Mouse (Mus musculus) c-Kit-positive CD71-negative TER-119-negative erythroid progenitor cells, embryonic 14.5 days (primary cell): ENCODE data around the gene Gm7029.
A peak's percentile ranks its signal among the peaks of the same experiment; 100 is the strongest.
"Not testable (repeated sequence)": the region's sequence is repeated elsewhere in the genome, so short reads cannot be mapped to it uniquely, and the experiment has no call there.

Experiments used
- DNase-seq: peaks from one replicate; pipeline ENCODE4 v3.0.0-alpha.2; 2013; ENCODE audit warnings: low read depth

Gm7029 gene

DNA sequence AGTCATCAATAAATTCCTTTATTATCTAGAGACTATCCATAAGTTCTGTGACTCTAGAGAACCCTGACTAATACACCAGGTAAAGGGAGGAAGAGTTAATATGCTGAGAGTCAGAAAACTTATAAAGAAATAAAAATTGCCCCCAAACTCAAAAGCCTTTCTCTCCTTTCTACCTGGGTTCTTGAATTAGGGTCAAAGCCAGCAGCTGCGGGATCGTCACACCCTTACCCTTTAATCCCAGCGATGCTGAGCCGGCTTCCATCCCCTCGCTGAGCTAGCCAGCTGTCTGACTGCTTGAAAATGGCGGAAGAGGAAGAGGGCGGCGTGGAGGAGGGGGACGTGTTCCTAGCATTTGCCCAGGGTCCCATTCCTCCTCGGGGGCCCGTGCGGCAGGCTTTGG is at the start of gene Gm7029:
Gene Gm7029 (plus strand): TSS at position 301 of the 400 bp plus-strand sequence.
- not testable (repeated sequence) for DNase-seq

DNA sequence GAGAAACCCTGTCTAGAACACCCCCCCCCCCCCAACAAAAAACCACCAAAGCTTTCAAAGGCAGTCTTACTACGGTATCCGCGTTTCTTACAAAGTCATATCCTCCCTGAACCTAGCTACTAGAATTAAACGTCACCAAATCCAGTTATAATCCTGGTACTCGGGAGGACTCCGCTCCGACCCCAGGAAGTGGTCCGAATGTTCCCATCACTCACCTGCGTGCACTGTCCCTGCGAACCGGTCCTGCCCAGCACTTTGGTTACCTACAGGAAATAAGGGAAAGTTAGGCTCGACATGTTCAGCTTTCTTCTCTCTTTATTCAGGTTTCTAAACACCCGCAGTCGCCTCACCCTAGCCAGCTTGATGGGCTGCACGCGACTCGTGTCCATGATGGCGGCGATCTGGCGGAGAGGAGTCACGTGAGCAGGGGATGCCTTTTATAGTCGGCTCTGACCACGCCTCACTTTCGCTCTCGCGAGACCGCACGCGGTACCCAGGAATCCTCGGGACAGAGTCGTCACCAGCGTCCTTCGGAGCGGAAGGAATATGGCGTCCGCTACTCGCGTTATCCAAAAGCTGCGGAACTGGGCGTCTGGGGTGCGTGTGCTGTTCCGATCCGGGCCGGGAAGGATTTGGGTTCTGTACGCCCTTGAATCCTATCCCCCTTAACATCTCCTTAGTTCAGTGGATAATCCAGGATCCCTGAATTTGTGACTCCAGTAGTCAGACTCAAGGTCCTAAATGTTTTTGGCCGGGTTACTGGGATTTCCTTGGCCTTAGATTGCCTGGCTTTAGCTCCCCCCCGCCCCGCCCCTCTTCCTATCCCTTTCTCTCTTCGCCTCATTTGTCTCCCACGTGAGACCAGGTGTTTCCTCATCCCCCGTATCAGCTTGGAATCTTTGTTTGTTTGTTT is 49.3 kb upstream of the Gm7029 start, which contains the start of the genes Rps28 and Ndufa7:
Gene Rps28 (minus strand): TSS at position 479 of the 913 bp plus-strand sequence.
Gene Ndufa7 (plus strand): TSS at position 489 of the 913 bp plus-strand sequence.
- peak; percentile 92 for DNase-seq

DNA sequence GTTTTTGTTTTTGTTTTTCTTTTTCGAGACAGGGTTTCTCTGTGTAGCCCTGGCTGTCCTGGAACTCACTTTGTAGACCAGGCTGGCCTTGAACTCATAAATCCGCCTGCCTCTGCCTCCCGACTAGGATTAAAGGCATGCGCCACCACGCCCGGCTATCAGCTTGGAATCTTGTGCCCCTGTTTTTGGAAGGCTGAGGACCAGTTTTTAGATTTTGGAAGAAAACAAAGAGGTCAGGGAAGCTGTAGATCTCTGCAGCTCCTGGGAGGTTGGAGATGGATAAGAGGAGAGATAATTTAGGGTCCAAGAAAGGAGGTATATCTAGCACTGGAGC is 48.7 kb upstream of the Gm7029 start:
- not testable (repeated sequence) for DNase-seq

DNA sequence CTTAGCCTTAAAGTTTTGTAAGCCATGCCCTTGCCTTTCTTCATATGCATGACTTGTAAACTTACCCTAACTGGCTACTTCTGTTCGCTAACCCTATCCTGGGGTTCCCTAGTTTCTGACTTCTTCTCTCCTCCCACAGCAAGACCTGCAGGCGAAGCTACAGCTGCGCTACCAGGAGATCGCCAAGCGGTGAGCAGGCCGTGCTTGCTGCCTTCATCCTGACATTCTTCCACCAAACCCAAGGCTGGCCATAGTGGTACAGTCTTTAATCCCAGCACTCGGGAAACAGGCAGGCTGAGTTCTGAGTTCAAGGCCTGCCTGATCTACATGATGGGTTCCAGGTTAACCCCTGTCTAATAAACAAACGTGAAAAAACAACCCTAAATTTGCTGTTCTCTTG is 48.2 kb upstream of the Gm7029 start:
- no peak for DNase-seq

DNA sequence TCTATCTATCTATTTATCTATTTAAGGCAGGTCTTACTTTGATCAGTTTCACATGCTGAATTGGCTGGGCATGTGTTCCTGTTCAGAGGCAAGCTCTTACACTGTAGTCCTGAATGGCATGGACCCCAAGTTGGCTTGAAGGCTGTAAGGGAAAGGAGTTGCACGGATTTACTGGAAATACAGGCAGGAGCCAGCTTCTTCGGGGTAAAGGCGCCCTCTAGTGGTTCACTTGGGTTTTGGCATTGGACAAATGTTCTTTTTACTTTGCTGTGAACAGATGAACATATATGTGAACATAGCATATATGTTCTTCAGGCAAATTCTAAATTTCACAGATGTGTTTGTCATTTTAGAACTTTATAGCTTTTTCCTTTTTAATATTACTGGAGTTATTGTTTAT is 46.8 kb upstream of the Gm7029 start:
- DNase-seq, result peak; percentile 57

DNA sequence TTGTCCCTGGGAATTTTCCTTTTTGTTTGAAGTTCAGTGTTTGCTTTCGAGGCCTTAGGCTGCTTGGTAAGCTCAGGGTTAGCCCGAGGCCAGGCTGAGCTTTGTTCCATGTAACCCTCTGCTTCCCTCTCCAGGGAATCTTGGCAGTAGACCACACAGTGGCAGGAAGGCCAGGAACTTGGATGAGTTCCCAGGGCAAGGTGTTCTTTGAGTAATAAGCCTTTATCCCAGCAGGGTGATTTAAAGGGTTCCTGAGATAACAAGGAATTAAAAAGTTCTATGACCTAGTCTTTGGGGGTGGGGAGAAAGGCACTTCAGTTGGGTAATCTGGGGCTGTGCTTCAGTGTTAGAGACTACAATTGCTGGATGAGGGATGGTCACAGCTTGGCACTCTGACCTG is 44.7 kb upstream of the Gm7029 start:
- DNase-seq, result no peak

DNA sequence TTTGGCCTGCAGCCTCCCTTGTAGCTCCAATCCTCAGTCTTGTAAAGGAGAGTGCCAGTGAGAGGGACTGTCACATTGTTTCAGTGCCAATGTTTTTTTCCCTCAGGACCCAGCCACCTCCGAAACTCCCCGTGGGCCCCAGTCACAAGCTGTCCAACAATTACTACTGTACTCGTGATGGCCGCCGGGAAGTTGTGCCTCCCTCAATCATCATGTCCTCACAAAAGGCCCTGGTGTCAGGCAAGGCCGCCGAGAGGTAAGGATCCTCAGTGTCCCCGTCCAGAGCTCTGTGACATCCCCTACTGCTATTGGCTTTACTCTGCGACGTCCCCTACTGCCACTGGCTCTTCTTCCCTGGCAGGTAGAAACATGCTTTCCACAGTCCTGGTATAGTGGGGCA is 44.1 kb upstream of the Gm7029 start:
- DNase-seq, result no peak

DNA sequence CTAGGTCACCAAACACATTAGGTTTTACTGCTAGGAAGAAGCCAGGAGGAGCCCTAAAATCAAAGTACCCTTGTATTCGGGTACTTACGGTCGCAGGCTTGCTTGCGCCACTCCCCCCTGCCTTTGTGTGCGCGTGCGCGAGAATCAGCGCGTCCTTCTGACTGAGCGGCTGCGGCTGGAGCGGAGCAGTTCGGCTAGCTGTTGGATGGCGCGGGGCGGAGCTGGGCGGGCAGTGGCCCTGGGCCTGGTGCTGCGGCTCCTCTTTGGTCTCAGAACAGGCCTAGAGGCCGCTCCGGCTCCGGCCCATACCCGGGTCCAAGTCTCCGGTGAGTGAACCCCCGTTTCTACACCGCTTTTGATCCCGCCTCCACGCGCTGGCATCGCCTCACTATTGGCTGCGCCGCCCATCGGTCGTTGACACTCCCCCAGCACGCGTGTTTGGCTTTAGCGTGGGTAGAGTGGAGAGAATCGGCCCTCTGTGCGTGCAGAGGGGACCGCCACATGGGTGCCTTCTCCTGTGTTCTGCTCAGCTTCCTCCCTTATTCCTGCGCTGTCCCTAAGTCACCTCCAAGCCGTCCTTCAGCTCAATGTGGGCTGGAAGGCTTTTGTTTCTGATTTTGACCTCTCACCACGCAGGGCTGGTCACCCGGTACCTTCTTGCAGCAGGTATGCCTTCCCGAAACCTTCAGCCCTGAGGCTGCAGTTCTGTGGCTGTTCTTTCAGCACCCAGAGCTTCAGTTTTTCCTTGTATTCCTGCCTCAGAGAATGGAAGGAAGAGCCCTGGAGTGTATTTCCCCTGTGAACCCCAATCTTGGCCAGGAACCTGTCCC is 30.5 kb upstream of the Gm7029 start, which contains the start of gene Cd320:
Gene Cd320 (plus strand): TSS at position 126 of the 830 bp plus-strand sequence.
- peak; percentile 86 for DNase-seq

DNA sequence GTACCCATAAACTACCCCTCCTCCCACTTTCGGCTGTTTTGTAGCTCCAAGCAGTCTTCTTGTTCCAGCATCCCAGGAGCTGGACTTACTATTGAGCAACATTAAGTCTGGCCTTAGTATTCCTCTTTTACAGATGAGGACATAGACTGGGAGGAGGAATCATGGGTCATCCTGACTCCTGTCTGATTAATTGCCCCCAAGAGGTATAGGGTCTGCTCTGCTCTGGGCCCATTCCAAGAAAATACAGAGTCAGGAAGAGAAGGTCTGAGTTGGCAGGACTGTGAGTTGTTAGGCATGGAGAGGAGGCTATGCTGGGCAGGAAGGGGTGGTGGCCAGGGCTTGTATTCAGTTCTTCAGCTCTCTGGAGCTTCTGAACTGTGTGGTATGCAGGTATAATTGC is 29.4 kb upstream of the Gm7029 start:
- no peak for DNase-seq

DNA sequence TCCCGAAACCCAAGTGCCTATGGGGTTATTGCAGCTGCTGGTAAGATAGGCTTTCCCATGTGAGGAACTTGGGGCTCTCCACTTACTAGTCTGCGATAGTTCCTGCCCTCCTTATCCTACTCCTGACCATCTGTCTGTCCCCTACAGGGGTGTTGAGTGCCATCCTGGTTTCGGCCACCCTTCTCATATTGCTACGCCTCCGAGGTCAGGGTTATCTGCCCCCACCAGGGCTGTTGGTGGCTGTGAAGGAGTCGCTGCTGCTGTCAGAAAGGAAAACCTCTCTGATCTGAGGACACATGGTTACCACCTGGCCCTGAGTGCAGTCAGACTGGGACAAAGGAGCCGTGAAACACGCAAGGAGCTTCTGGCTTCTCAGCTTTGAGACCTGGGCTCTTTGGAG is 25.5 kb upstream of the Gm7029 start:
- DNase-seq, result no peak

DNA sequence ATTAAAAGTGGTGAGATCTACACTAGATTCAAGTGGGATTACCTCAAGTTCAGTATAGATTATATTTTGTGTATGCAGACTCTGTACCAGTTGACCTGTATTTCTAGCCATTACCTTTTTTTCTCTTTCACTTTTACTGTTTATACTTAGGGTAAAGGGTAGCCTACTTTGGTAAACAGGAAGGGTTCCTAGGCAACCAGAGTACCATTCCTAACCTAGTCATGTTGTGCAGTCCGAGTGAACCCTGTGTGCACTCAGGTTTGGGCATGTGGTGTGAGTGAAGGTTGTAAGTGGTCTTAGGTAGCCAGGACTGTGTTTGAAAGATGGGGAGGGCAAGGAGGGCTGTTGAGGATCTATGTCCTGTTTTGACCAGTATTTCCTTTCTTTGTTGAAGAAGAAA is 22.3 kb upstream of the Gm7029 start:
- DNase-seq, result no peak

DNA sequence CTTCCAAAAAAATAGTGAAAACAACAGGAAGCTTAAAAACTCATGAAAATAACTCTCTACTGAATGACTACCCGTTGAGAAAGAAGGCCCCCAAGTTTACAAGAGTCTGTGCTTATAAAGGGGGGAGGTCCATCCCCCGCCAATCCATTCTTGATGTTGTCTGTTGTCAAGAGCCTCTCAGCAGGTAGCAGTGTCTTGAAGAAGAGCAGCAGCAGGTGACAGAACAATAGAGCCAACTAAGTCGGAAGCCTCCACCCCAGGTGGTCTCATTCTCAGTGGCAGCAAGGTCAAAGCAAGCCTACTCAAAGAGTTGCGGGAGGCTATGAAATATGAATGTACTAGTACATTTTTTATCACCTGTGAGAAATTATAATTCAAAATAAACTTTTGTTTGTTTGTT is 15.8 kb upstream of the Gm7029 start:
- no peak for DNase-seq

DNA sequence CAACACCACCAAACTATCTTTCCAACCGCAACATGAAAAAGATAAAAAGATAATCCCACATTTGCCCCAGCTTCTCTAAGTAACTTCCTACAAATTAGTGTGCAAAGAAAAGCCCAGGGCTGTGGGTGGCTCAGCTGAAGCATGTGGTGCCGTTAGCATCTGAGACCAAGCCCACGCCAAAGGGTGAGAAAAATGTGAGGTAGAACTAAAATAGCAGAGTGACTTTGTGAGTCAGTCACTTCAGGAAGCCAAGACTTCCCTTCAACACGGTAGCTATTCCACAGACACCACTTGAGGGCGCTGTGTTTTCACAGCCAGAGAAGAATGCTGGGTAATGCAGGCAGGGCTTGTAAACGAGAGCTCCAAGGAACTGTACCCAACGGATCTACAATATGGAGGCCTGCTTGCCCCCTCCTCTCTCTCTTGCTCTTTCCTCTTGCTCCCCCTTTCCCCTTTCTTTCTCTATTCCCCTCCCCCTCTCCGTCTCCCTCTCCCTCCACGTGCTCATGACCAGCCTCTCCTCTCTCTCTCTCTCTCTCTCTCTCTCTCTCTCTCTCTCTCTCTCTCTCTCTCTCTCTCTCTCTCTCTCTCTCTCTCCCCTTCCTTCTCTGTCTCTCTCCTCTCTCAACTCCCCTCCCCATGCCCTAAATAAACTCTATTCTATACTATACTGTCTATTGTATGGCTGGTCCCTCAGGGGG is 8.2 kb upstream of the Gm7029 start:
- peak; percentile 90 for DNase-seq

DNA sequence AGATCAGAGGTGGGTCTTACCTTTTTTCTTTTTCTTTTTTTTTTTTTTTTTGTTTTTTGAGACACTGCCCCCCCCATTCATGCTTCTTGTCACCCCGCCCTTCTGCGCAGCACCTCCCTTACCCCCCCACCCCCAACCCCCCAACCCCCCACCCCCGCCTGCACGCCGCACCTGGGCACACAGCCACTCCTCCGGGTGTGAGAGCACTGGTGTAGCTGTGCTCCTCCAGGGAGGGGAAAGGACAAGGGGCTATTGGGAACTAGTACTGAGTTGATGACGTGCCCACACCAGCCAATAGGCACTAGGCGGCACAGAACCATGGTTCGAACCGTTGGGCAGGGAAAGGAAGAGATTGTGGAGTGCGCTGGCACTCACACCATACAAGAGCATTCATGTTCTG is 774 bp downstream of the Gm7029 start:
- DNase-seq, result no peak

DNA sequence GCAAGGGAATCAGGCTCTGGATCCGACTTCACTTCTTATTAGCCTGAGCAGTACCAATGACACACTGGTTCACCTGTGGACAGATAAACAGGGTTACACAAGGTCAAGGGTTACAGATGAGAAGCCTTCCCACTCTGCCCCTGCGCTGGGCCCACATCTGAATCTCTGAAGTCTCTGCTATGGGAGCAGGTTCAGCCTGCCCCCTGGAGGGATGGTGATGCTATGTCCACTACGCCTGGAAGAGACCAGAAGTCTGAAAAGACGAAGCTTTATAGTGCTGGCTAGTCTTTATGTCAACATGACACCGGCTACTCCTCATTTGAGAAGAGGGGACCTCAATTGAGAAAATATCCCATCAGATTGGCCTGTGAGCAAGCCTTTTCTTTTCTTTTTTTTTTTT is 2.2 kb downstream of the Gm7029 start:
- DNase-seq, result not testable (repeated sequence)

DNA sequence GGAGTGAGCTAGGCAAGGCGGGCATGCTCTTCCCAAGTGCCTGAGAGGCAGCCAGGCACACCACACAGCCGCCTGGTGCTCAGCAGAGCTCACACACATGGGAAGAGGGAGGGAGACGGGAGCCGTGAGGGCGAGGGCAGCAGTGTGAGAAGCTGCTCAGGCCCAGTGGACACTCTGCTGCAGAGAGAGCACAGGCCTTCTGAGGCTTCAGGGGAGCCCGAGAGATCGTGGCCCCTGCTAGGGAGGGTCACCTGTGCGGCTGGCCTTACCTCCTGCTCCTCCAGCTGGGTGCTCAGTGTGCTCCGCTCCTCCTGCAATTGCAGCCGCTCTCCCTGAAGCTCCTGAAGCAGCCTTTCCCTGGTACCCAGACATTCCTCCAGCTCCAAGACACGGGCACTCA is 10.7 kb downstream of the Gm7029 start:
- DNase-seq, result not testable (repeated sequence)

DNA sequence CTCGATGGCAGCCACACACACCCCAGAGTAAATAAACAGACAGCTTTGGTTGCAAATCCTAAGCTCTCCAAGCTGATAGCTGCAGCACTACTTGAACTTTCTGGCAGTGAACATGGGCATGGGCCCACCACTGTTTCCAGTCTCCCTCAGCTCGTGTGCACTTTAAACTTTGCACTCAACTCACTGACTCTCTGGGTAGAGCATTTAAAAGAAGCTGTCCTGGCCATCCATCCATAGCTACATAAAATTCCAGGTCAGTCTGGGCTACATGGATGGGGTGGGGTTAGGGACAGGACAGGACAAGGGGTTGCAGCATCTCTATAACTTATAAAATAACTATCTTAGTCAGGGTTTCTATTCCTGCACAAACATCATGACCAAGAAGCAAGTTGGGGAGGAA is 14.2 kb downstream of the Gm7029 start:
- not testable (repeated sequence) for DNase-seq

DNA sequence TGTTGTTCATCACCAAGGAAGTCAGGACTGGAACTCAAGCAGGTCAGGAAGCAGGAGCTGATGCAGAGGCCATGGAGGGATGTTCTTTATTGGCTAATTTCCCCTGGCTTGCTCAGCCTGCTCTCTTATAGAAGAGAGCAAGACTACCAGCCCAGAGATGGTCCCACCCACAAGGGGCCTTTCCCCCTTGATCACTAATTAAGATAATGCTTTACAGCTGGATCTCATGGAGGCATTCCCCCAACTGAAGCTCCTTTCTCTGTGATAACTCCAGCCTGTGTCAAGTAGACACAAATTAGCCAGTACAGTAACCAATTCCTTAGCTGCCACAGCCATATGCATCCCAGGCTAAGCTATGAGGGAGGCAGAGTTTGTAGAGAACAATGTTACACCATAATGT is 14.6 kb downstream of the Gm7029 start:
- not testable (repeated sequence) for DNase-seq

DNA sequence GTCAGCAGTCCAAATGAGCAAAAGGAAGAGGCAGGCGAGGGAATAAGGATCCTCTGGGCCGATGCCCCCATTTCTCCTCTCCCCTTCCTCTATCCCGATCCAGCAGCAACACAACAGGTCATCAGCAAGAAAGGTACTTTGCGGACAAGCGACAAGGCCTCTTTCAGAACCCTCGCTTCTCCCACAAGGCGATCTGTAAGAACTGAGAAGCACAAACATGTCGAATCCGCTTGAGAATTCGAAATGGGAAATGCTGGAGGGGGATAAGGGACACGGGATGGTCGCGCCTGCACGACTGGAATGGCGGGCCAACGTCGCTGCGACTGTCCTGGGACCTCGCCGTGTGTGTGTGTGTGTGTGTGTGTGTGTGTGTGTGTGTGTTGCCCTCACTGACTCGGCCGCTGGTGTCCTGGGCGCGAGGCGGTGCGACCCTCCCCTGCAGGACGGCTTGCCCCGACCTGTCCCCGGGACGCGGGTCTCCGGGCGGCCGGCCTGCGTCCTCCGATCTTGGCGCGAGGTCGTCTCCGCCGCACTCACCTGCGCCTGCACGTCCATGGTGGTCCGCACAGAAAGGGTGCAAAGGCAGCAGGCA is 16.4 kb downstream of the Gm7029 start:
- not testable (repeated sequence) for DNase-seq

DNA sequence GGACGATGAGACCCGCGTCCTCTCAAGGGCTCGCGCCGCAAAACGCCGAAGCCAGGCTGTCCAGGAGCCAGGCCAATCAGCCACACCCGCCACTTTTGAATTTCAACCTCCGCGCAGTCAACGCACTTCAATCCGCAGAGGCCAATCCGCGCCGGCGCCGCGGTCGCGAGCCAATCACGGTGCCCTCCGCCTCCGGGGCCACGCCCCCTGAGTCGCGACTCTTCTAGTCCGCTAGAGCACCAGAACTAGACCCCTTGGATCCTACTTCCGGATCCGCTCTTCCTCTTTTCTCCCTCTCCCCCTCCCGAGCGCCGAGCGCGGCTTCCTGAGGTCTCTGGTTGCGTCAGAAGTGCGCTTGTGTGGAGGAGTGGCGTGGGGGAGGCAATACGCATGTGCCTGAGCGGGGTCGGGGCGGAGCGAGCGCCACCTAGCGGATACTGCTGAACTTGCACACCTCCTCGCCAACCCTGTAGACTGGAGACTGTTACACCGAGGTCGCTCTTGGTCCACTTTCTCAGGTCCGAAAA is 17.0 kb downstream of the Gm7029 start, which contains the start of gene Kifc1:
Gene Kifc1 (minus strand): TSS at position 129 of the 527 bp plus-strand sequence.
- peak; percentile 99 for DNase-seq

DNA sequence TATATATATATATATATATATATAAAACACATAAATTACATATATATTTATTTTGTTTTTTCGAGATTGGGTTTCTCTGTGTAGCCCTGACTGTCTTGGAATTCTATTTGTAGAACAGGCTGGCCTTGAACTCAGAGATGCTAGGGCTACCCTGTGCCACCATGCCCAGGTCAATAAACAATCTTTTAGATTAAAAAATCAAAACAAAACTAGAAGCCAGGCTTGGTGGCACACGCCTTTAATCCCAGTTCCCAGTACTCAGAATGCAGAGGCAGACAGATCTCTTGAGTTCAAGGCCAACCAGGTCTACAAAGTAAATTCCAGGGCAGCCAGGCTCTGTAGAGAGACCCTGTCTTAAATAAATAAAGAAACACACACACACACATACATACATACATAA is 17.7 kb downstream of the Gm7029 start:
- no peak for DNase-seq
